Mouse (Mus musculus) limb, embryonic 11.5 days (tissue): Measurements from ENCODE around the gene Timp2. TPM values are rescaled to one million over a fixed set of nuclear protein-coding genes. Genes with fewer than 3 reads are reported as not detected.

Source experiments
- ATAC-seq: fragments of 200-750 bp; cut with Nextera tagmentation; 2 replicates; pipeline ENCODE4 v1.8.0; 2017; ENCODE audit warnings: low read depth; ENCODE audit not compliant: insufficient number of reproducible peaks, low FRiP score, low TSS enrichment
- DNase-seq: peaks from one replicate; pipeline ENCODE4 v3.0.0-alpha.2; 2015; ENCODE audit warnings: low spot score
- H3K27ac ChIP-seq: fragments of 300-500 bp; sonication (generic); replicated peaks from 2 replicates; pipeline ENCODE4 v1.5.1; 2014; ENCODE audit warnings: low read depth, mild to moderate bottlenecking, low read length
- H3K27me3 ChIP-seq: fragments of 300-500 bp; sonication (generic); 2 replicates; pipeline ENCODE4 v1.6.1; 2014; ENCODE audit warnings: mild to moderate bottlenecking, low read length, mixed read lengths; ENCODE audit not compliant: control insufficient read depth, insufficient read depth
- H3K36me3 ChIP-seq: fragments of 300-500 bp; sonication (generic); 2 replicates; pipeline ENCODE4 v1.6.1; 2014; ENCODE audit warnings: mild to moderate bottlenecking, low read length, moderate library complexity, mixed read lengths; ENCODE audit not compliant: control insufficient read depth, insufficient read depth
- H3K4me1 ChIP-seq: fragments of 300-500 bp; sonication (generic); 2 replicates; pipeline ENCODE4 v1.6.1; 2014; ENCODE audit warnings: low read length, mixed read lengths; ENCODE audit not compliant: control insufficient read depth, insufficient read depth
- H3K4me2 ChIP-seq: fragments of 300-500 bp; sonication (generic); 2 replicates; pipeline ENCODE4 v1.6.1; 2014; ENCODE audit warnings: low read depth, mild to moderate bottlenecking, moderate library complexity; ENCODE audit not compliant: severe bottlenecking
- H3K4me3 ChIP-seq: fragments of 300-500 bp; sonication (generic); 2 replicates; pipeline ENCODE4 v1.5.1; 2014; ENCODE audit warnings: low read depth, low read length
- H3K9ac ChIP-seq: fragments of 300-500 bp; sonication (generic); 2 replicates; pipeline ENCODE4 v1.6.1; 2014; ENCODE audit warnings: mild to moderate bottlenecking, low read length
- H3K9me3 ChIP-seq: fragments of 300-500 bp; sonication (generic); 2 replicates; pipeline ENCODE4 v1.6.1; 2016; ENCODE audit warnings: low read length; ENCODE audit not compliant: control insufficient read depth
- WGBS: fragments of 180-500 bp; shearing (Covaris S2); extraction: QIAGEN DNeasy Blood & Tissue Kit; methylation state at CpG from one replicate; pipeline ENCODE4 v1.1.7; 2014; 5-methylcytosine and 5-hydroxymethylcytosine counted together
- polyA plus RNA-seq: library from polyadenylated mRNA; unstranded; fragments of >200 nt; fragmentation: Nextera tagmentation; extraction: Ambion mirVana; gene quantifications from 2 replicates; pipeline ENCODE4 v1.2.1, GENCODE M21; 2014

The Timp2 gene
- polyA plus RNA-seq, 1 experiment from 2014 or later: 64.4 TPM

- ATAC-seq: no peak
- Histone ChIP-seq H3K4me3 (no peak overlapping the region), H3K4me1 (peaks cover 3% of the 10 kb centered on the region; the same call in 1 of the 2 replicates), H3K36me3 (no peaks in the 10 kb centered on the region), H3K27ac (no peak overlapping the region), H3K4me2 (no peak overlapping the region), H3K9ac (no peak overlapping the region), H3K27me3 (no peaks in the 10 kb centered on the region), H3K9me3 (no peaks in the 10 kb centered on the region)
- 75% methylated on average over 8 of the region's 8 CpGs for WGBS
- no peak for DNase-seq
These were observed 19.9 kb upstream of the Timp2 start for GRCm38 (mm10) chr11:118375461-118375860.

GRCm38 (mm10) chr11:118375006-118375405, 19.5 kb upstream of the Timp2 start:
- no peak overlapping the region for H3K4me2 ChIP-seq
- H3K9me3 ChIP-seq: no peaks in the 10 kb centered on the region
- DNase-seq (no peak), ATAC-seq (no peak)
- H3K4me3 ChIP-seq: no peak overlapping the region
- no peak overlapping the region for H3K9ac ChIP-seq
- no peaks in the 10 kb centered on the region for H3K36me3 ChIP-seq
- no peaks in the 10 kb centered on the region for H3K27me3 ChIP-seq
- no peak overlapping the region for H3K27ac ChIP-seq
- H3K4me1 ChIP-seq: peaks cover 3% of the 10 kb centered on the region; the same call in 1 of the 2 replicates

GRCm38 (mm10) chr11:118374506-118374905, 19.0 kb upstream of the Timp2 start:
- ATAC-seq (no peak), DNase-seq (no peak)
- H3K4me2 ChIP-seq: no peak overlapping the region
- peaks cover 3% of the 10 kb centered on the region; the same call in 1 of the 2 replicates for H3K4me1 ChIP-seq
- H3K36me3 ChIP-seq: no peaks in the 10 kb centered on the region
- no peaks in the 10 kb centered on the region for H3K27me3 ChIP-seq
- WGBS: 70% methylated on average over 5 of the region's 5 CpGs
- H3K9ac ChIP-seq: no peak overlapping the region
- no peaks in the 10 kb centered on the region for H3K9me3 ChIP-seq
- no peak overlapping the region for H3K4me3 ChIP-seq
- H3K27ac ChIP-seq: no peak overlapping the region

- H3K9me3 ChIP-seq: no peaks in the 10 kb centered on the region
- peak overlapping the region; percentile 44; the same call in 1 of the 2 replicates for H3K9ac ChIP-seq
- no peak for DNase-seq
- ATAC-seq: no peak
- H3K4me1 ChIP-seq: peaks cover 3% of the 10 kb centered on the region; the same call in 1 of the 2 replicates
- no peak overlapping the region for H3K4me3 ChIP-seq
- no peaks in the 10 kb centered on the region for H3K27me3 ChIP-seq
- H3K27ac ChIP-seq: no peak overlapping the region
- 61% methylated on average over 7 of the region's 7 CpGs for WGBS
- H3K4me2 ChIP-seq: no peak overlapping the region
- H3K36me3 ChIP-seq: no peaks in the 10 kb centered on the region
These were observed 17.1 kb upstream of the Timp2 start for GRCm38 (mm10) chr11:118372641-118373040.

- no peak overlapping the region for H3K9ac ChIP-seq
- H3K36me3 ChIP-seq: no peaks in the 10 kb centered on the region
- 88% methylated on average over 7 of the region's 7 CpGs for WGBS
- H3K4me1 ChIP-seq: peaks cover 3% of the 10 kb centered on the region; the same call in 1 of the 2 replicates
- no peaks in the 10 kb centered on the region for H3K9me3 ChIP-seq
- DNase-seq: no peak
- H3K4me2 ChIP-seq: no peak overlapping the region
- no peak overlapping the region for H3K4me3 ChIP-seq
- no peak overlapping the region for H3K27ac ChIP-seq
- no peak for ATAC-seq
- H3K27me3 ChIP-seq: no peaks in the 10 kb centered on the region
These were observed 16.3 kb upstream of the Timp2 start for GRCm38 (mm10) chr11:118371876-118372275.

GRCm38 (mm10) chr11:118369657-118370056, 14.1 kb upstream of the Timp2 start:
- no peak overlapping the region for H3K4me2 ChIP-seq
- no peak overlapping the region for H3K4me3 ChIP-seq
- 72% methylated on average over 8 of the region's 8 CpGs for WGBS
- H3K27ac ChIP-seq: no peak overlapping the region
- no peak overlapping the region for H3K9ac ChIP-seq
- H3K36me3 ChIP-seq: no peaks in the 10 kb centered on the region
- H3K9me3 ChIP-seq: no peaks in the 10 kb centered on the region
- no peaks in the 10 kb centered on the region for H3K27me3 ChIP-seq
- DNase-seq: no peak
- peaks cover 12% of the 10 kb centered on the region for H3K4me1 ChIP-seq
- no peak for ATAC-seq

- H3K4me1 ChIP-seq: peaks cover 14% of the 10 kb centered on the region
- WGBS: 86% methylated on average over 5 of the region's 5 CpGs
- H3K9me3 ChIP-seq: no peaks in the 10 kb centered on the region
- no peak overlapping the region for H3K4me3 ChIP-seq
- no peak for ATAC-seq
- no peak overlapping the region for H3K9ac ChIP-seq
- no peak overlapping the region for H3K27ac ChIP-seq
- H3K27me3 ChIP-seq: no peaks in the 10 kb centered on the region
- no peak for DNase-seq
- H3K36me3 ChIP-seq: no peaks in the 10 kb centered on the region
- no peak overlapping the region for H3K4me2 ChIP-seq
These were observed 13.7 kb upstream of the Timp2 start for GRCm38 (mm10) chr11:118369251-118369650.

- Histone ChIP-seq H3K9me3 (no peaks in the 10 kb centered on the region), H3K27ac (no peak overlapping the region), H3K4me3 (no peak overlapping the region), H3K9ac (no peak overlapping the region), H3K4me2 (no peak overlapping the region), H3K36me3 (no peaks in the 10 kb centered on the region), H3K27me3 (no peaks in the 10 kb centered on the region), H3K4me1 (peaks cover 19% of the 10 kb centered on the region)
- peak; percentile 59 for DNase-seq
- ATAC-seq: no peak
- WGBS: 62% methylated on average over 3 of the region's 3 CpGs
These were observed 12.8 kb upstream of the Timp2 start for GRCm38 (mm10) chr11:118368330-118368729.

GRCm38 (mm10) chr11:118366559-118366958, 11.0 kb upstream of the Timp2 start:
- DNase-seq (no peak), ATAC-seq (no peak)
- no peak overlapping the region for H3K4me2 ChIP-seq
- 61% methylated on average over 8 of the region's 8 CpGs for whole genome bisulfite sequencing
- no peak overlapping the region for H3K4me3 ChIP-seq
- no peaks in the 10 kb centered on the region for H3K9me3 ChIP-seq
- no peak overlapping the region for H3K27ac ChIP-seq
- H3K4me1 ChIP-seq: peaks cover 32% of the 10 kb centered on the region
- no peaks in the 10 kb centered on the region for H3K27me3 ChIP-seq
- H3K36me3 ChIP-seq: no peaks in the 10 kb centered on the region
- H3K9ac ChIP-seq: peak overlapping the region; percentile 27
